Mouse (Mus musculus): ENCODE measurements around the gene Cers6.

Cers6 gene

DNA sequence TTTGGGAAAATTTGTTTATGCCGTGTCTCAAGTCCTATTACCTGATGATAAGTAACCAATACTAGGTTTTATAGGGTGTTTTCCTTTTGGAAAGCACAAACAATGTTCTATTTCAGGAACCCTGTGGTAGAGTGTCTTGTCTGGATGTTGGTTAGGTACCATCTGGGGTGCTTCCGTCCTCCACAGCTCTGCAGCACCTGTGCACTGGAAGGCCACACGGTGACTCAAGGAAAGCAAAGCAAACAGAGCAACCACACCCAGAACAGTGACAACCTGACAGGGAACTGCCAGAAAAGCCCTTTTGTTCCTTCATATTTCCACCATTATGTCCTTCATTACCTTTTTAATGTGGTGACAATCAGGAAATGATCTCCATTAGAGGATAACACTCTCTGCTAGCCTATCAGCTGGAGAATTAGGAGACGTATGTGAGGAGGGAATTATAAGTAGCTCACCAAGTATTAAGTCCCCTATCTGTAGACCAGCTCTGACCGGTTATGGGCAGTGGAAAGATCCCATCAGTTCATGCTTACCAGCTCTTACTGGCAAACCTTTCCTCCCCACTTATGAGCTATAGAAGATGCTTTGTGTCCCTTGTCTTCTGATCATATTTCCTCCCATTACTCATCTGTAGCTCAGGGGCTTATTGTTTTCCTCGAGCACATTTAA, 158.7 kb downstream of the Cers6 start:
- no peak for DNase-seq (ENCODE audit: low spot score)

DNA sequence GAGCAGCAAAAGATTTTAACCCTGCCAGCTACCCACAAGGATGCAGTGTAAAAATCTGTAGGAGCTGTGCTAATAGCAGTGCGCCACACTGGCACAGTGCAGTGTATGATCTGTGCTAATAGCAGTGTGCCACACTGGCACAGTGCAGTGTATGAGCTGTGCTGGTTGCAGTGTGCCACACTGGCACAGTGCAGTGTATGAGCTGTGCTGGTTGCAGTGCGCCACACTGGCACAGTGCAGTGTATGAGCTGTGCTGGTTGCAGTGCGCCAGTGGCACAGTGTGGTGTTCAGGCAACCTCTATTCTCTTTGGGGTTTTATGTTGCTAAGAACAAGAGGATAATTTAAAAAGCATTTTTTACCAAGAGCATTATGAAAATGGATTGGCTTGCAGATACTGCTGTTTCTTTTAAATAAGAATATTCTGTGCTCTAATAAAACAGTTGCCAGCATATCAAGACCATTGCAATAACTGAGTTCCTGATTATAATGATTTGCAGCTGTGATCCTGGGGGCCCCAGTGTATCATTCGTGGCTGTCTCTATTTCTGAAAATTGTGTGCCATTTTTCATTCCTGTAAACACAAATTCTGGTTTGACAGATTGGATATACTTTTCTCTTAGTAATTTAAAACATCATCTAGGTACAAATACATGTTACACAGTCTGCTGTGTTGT, 159.5 kb downstream of the Cers6 start:
- no peak for DNase-seq (ENCODE audit: low spot score)

DNA sequence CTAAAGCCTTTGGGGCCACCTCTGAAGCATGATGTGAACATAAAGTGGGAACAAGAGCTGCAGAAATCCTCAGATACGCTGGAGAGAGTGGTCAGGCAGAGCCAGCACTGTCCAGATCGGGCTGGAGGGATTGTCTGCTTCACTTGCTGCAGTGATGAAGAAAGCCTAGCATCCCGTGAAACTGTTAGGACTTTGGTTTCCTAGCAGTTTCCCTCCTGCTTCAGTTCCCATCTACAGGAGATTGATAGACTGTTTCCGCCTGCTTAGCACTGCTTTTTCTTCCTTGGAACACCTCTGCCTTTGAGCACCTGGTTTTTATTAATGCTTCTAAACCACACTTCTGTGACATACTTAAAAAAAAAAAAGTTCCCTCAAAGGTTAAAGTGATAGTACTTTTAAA, 160.3 kb downstream of the Cers6 start:
- no peak for DNase-seq (ENCODE audit: low spot score)

DNA sequence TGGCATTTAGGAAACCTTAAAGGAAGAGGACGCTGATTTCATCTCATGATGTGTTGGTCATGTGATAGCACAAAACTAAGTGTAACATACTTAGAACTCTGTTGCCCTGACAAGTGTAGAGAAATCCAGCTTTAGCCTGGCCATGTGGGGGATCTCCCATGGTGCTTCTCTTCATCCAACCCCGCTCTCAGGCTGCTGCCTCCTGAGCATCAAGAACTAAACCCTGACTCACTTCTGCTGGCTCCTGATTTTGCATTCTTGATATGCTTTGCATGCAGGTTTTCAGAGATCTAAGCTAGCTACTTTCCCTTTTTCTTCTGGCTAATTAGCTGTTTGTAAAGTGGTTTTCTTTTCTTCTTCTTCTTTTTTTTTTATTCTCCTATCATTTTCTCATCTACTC, 163.6 kb downstream of the Cers6 start:
- DNase-seq (ENCODE audit: low spot score), result no peak

DNA sequence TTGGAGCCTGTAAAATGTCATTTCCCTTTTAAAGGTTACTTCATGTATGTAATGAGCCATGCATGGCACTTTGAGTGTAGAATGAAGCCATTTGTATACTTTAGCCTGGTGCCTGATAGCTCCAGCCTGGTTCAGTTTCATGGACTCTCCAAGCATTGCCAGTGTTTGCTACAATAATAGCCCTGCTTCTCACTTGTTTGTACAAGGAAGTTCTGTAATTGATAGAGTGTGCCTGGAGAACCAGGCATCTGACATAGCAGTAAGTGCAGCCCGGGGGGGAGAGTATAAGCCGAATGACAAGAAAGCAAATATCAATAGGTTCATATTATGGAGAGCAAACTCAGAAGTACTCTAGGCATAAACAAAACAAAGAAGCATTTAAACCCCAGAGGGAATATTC, 171.3 kb downstream of the Cers6 start:
- no peak for DNase-seq (ENCODE audit: low spot score)

DNA sequence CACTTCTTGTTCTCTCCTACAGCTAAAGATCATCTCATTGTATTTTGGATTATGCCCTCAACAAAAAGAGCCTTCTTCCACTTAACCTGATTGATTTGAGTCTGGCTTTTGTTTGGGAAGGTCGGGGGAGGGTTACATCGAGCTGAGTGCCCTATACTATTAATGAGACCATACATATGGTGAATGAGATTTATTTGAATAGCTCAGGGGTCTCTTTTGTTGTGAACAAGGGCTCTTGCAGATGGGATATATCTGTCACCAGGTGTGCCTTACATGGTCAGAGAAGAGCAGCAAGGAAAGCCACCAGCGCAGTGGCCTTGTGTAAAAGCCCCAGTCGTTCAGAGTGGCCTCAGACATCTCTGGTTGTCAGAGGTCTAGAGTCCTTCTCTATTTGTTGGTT, 174.2 kb downstream of the Cers6 start:
- DNase-seq (ENCODE audit: low spot score), result no peak

DNA sequence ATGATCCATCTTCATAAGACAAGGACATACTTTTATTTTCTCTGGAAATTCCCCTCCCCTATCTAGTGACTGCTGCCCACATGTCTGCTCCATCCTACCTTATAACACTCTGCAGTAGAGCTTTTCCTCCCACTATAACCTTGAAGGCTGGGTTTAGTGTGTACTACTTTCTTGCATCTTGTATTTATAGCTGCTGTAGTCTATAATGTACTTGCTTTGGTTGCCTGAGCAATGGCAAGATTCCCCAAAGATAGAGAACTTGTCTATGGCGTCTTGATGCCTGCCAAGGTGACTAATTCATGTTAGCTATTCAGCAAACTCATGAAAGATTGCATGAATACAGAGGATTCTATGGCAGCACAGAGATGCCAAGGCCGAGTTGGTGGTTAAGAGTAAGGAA, 176.1 kb downstream of the Cers6 start:
- DNase-seq (ENCODE audit: low spot score), result no peak

DNA sequence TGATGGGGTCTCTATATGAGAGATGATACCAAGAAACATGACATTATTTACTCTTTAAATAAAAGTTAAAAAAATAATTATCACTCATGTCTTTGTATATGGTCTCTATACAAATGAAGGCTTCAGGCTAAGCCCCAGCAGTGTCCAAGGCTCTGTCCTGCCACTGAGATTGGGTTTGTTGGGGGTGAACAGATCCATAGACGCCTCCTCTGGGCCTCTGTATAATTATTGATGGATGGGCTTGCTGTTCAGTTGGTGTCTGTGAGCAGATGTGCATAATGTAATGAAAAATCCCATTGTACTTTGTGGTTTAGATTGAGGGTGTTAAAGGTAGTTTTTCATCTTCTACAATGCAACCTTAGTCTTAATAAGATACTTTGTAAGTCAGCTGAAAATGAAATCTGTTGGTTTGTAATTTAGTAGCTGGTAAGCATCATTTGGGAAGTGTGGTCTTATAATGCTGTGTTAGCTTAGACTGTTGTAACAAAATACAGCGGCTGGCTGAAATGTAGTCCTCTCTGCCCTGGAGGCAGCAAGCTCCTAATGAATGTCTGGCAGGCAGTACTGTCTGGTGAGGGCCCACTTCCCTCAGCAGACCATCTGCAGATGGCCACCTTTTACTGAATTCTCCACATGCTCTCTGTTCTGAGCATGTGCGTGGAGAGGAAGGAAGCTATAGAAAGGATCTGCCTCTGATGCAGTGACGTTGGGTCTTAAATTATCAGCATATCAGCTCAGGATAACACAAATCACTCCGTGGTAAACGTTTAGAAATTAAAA, 181.3 kb downstream of the Cers6 start:
- no peak for DNase-seq (ENCODE audit: low spot score)

DNA sequence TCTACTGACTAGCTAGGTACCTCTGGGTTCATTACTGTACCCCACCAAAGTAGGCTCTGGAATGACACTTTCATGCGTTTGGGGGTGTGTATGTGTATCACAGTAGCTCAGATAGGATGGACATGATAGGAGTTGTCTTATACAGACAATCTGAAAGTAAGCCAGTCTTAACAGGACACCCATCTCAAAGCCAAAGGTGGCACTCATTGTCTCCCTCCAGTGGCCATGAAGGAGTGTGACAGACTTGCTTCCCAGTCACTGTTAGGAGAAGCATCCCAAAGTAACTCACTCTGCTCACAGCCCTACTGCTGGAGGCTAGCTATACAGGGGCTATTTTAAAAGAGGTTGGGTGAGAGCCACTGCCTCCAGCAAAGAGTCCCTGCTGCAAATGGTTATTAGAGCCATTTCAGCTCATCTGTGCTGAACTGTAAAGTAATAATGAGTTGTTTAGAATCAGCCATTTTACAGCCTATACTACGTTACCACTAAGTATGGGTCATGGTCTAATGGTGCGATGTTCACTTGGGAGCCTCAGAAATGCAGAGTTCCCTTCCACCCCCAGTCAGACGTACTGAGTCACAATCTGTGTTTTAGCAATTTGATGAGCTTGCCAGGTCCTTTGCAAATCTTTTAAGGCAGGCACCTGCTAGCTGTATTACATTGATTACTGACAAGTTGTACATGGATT, 182.3 kb downstream of the Cers6 start:
- DNase-seq (ENCODE audit: low spot score), result no peak

DNA sequence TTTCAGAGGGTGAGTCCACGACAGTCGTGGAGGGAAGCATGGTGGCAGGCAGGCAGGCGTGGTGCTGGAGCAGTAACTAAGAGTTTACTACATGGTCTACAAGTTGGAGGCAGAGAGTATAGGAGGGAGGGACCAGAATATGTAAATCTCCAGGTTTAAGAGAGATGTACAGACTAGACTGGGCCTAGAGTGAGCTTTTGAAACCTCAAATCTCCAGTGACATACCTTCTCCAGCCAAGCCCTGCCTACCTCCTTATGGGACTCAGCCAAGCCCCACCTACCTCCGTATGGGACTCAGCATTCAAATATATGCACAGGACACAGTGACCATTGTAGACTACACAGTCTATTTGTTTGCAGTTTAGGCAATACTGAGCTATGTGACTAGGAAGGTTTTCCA, 184.7 kb downstream of the Cers6 start:
- no peak for DNase-seq (ENCODE audit: low spot score)

DNA sequence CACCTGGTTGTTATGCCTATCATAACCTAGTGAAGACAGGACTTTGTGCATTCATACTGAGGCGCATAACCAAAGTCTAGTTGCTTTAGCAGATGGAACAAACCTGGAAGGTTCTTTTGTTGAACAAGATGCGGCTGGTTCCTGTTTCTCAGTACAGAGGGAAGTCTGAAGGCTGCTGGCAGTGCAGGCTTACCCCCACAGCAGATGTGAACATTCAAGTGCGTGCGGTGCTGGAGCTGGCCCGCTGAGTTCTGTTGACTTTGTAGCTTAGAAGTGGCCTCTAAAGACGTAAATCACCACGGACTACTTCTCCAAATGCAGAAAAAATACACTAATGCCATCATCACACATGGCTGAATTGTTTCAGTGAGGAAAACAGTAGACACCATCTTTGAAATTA, 186.1 kb downstream of the Cers6 start:
- DNase-seq (ENCODE audit: low spot score), result no peak

DNA sequence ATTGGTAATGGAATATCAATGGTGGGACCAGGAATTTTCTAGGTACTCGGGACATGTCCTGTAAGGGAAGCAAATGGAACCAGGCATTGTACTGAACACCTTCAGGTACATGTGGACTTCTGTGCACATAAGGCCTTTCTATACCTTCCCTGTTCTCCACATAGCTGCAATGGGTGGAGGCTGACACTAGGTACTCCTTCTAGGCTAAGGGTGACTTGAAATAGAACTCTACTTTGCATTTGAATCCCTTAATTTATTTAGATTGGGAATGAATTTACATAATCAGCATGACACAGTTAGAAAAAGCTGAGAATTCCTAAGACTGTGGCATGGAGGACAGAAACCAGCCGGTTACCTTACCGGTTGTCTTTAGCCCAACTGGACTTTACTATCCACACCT, 186.6 kb downstream of the Cers6 start:
- no peak for DNase-seq (ENCODE audit: low spot score)

DNA sequence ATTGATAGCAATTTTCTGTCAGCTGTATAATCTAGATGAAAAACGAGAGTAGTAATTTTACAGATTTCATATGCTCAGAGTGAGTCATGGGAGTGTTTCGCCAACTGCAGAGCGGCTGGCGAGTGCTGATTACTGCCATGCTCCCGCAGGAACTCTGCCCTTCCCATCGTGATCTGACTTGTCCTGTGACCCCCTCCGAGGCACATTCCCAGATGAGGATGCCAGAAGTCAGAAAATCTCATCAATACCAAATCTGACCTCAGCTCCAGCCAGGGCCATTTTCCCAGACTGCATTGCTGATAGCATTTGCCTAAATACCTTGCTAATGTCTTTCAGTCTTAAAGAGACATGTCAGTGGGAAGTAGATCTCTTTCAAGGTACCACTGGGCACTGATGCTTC, 187.9 kb downstream of the Cers6 start:
- DNase-seq (ENCODE audit: low spot score), result no peak

DNA sequence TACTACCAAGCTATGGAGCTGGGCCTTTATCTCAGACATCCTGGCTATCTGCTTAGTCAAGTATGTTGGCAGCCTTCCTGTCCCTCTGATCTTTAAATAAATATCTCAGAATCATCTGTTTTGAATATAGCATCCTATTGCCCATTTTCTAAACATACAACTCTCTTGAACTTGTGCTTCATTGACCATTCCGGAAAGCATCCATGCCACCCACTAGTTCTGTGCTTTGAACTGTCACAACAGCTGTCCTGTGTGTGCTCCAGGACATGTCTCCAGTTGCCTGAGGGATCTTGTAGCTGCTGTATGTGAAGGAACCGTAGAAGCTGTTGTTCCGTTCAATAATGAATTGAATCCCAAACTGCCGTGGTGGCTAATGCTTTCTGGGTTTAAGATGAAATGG, 188.9 kb downstream of the Cers6 start:
- DNase-seq (ENCODE audit: low spot score), result no peak

DNA sequence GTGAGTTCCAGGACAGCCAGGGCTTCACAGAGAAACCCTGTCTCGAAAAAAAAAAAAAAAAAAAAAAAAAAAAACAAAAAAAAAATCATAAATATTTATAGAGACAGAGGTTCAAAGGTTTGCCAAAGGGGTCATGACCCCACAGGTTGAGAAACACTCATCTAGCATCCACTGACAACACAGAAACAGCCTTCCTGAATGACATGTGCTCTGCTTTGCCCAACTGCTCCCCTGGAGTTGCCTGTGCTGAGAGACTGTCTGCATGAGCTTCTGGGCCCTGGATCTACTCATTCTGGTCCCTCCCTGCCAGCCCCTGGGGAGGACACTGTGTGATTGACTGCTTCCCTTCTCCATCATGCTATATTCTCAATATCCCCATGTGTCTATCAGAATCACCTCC, 190.4 kb downstream of the Cers6 start:
- no peak for DNase-seq (ENCODE audit: low spot score)

DNA sequence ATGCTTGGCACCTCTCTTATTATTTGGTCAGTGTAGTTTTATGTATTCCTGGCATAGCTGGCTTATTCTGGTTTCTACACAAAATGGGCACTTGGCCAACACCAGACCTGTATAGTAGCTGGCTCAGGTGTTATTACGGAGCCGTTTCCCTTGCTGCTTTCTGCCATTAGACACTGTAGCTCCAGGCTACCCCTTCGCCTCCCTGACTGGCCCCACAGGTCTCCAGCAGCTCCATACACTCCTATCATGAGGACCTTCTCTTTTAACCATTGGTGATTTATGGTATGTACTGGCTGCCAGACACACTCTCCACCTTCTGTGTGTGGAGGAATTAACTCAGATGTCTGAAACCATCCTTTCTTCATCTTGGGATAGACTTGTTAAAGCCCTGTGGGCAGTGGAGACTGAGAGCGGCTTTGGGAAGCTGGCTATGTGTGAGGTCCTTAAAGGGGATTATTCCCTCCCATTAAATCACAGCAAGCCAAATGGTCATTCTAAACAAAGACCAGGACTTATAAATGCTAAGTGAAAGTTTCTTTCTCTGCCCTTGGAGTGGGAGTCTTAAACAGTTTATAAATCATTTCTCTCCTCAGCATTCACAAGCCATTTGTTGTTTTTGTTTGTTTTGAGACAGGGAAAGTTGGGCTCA, 192.1 kb downstream of the Cers6 start:
- DNase-seq (ENCODE audit: low spot score), result no peak

DNA sequence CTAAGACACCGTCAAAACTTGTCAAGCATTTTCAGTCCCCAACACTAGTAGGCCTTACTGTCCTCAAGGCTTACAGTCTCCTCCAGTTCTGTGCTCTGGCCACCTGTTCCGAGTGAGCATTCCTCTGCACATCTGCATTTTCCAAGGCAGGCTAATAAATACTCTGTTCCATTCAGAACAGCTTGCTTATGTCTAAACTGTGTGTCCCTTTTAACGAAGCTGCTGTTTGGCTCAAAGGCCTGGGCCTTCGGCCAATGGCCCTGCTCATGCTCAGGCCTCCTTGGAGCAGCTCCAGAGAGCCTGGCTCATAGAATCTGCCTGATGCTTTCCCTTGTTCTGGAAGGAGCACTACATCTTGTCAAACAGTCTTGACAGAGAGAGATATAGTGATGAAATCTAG, 193.0 kb downstream of the Cers6 start:
- peak; percentile 75 for DNase-seq (ENCODE audit: low spot score)

DNA sequence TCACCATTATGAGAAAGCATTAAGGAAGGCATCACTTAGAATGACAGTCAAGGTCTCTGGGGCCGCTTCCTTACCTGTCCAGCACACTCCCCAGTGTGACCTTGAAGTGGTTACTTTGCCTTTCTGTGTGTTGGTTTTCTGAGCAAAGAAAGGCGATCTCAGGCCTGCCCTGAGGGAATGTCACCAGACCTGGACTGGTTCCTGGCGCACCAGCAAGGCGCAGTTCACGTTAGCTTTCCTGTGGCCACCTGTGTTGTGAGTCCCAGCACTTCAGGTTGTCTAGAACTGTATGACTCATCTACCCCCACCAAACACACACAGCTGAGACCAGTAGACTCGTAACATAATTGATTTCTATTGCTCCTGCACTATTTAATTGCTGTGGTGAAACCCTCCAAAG, 193.9 kb downstream of the Cers6 start:
- DNase-seq (ENCODE audit: low spot score), result no peak

DNA sequence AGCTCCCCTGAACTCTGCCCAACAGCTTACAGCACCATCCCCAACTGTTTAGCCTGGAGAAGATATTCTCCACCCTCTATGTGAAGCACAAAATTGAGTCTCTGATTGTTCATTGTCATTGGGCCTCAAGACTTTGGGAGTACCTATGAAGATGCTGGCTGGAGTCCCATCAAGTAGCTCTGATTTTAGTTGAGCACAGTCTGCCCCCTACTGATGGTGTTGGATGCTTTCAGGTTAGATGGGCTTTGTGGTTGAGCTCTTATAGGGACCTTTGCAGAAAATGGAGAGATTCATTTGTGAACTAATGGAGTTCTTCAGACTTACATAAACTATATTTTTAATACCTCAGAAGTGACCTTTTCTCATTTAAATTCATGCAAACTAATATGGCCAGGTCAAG, 200.1 kb downstream of the Cers6 start:
- no peak for DNase-seq (ENCODE audit: low spot score)

DNA sequence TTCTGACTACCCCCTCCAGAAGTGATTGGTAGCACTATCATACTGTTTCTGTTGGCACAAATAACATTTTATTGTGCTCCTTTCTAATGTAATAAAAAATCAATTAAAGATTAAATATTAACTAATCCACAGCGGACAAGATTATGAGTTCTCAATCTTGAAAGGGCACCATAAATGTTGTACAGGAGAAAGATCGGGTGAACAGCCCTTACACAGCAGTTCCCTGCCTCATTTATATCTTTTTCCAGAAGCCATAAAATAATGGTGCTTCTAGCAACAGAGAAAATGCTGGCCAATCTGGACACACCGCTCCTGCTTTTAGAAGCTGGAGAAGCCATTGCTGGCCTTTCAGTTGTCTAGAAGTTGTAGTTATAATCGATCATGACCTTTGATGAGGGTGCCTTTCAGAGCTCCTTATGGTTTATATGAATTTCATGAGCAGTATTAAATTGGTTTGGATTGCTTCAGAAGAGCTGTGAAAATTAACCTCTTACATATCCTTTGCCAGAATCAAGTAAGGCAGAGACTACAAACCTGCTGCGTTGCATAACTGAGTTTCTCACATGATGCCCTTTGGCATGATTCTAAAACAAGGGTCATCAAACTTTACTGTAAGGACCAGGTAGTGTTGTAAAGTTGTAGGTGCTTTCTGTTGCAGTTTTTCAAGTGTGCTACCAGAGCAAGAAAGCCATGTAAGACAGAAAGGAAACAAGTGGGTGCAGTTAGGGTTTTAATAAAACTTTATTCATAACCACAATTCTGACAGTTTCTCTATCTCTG, 200.9 kb downstream of the Cers6 start:
- no peak for DNase-seq (ENCODE audit: low spot score)

DNA sequence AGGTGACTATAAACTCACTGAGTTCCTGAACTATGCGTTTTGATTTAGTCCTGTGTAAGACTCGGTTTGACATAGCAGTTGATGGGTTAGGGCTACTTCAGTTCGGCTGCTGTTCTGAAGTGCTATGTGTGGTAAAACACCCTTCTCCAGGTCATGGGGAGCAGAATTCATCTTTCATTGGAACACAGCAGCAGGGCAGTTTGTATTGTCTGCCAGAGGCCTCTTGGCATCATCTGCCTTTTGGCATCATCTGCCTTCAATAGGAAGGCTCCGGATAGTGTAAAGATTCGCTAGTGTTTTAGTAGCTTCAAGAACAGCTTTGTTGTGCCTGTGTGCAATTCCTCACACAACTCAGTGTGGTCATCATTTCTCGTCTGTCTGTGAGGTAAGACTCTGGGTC, 203.5 kb downstream of the Cers6 start:
- DNase-seq (ENCODE audit: low spot score), result no peak
